Mouse (Mus musculus) retina, postnatal 1 day (tissue): ENCODE results near the gene Exoc4.

Experiments used
- DNase-seq: peaks from one replicate; pipeline ENCODE4 v3.0.0-alpha.2; 2012

The Exoc4 gene

DNA sequence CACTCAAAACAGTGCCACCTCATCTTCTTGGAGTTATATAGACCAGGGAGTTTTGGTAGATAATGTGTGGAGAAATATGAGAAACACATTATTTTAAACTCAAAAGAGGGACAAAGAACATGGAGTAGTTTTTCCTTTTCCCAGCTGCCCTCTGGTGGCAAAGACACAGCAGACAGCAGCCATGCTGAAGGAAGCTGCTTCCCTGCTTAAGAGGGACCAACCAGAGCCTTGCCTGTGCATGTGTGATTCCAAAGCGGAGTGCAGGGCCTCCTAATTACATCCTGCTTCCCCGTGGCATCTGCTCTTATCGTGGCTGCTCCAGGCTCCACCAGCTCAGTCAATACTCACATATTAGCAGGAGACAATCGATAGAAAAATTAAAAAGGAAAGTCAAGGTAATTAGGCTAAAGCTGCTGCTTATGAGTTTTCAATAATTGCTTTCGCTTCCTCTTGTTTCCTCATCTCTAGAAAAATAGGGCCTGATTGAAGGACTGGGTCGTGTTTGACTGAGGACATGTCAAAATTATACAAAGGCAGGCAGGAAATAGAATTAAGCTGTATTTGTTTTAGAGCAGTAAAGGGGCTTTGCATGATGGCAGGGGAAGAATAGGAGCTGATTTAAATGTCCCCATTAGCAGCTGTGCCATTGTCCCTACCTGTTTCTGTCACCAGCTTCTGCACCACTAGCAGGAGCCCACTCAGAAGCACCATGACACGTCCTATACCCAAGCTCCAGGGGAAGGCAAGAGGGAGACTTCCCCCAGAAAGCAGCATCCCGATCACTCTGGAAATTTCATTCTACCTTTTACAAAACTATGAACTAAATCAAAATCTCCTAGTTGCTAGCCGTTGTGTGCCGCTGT lies 433.1 kb downstream of the Exoc4 start:
- peak; percentile 66 for DNase-seq

- DNase-seq = no peak
These were observed 434.6 kb downstream of the Exoc4 start for GRCm38 (mm10) chr6:33683533-33683932.

DNA sequence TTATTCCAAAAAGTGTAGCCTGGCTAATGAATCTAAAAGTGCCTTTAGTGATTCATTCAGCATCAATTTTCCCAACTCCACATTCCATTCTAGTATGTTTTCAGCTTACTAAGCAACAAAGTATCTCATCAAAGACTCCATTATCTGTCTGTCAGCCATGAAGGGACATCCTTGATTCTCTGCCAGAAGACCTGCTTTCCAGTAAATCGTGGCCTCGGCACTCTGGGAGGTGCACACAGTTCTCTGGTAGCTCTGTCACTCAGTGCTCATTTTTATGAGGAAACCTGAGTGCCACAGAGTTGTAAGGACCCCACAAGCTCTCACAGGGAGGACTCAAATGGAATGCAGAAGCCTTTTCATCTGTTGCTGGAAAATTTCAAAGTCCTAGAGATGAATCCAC lies 436.4 kb downstream of the Exoc4 start:
- DNase-seq = peak; percentile 12

- DNase-seq = no peak
These were observed 441.7 kb downstream of the Exoc4 start for GRCm38 (mm10) chr6:33690601-33691000.

GRCm38 (mm10) chr6:33696976-33697375 lies 448.1 kb downstream of the Exoc4 start:
- no peak for DNase-seq

DNA sequence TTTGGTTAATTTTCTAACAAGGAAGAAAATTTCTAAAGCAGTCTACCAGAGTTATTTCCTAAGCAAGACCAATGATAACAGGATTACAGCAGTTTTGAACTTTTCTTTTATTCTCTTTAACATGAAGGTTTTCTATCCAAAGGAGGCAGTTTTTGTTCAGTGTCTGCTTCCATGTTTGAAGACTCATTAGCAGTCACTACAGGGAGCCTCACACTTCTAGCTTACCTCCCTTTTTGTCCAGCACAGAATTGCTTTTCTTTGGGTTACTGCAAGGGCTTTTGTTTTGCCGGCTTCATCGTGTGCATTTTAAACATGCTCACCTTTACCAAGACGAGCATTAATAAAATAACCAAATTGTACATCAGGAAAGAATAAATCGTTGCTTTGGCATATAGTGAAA lies 460.0 kb downstream of the Exoc4 start:
- DNase-seq = no peak

DNA sequence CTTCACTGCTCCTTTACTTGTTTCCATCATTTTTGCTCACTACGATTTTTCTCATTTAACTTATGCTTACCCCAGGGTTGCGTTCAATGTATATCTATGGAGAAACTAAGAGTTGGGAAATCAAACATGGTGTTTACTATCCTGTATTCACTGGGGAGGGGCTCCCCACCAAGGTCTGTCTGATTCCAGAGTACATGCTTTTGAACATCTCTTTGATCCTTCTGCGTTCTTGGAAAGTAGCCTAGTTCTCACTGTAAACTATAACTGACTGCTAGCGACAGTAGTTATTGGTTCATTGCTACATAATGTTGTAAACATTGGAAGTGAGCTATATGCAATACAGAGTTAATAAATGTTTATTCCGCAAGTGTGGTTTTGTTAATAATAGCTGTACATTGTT lies 460.5 kb downstream of the Exoc4 start:
- DNase-seq = no peak

DNA sequence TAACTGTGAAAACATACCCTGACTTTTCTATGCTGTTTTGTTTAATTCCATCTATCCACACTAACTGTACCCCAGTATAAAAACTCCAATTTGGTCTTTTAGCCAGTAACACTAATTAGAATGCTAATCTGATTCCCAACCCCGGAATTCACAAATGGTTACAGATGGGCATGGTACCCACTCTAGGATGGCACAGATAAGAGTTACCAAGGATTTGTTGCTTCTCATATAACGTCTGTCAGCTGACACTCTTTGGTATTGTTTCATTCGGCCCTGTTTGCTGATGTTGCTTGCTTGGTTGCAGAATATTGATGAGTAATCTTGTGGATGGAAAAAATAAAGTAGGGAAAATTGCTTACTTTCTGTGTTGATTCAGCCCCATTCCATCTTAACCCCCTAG lies 462.9 kb downstream of the Exoc4 start:
- peak; percentile 23 for DNase-seq

- DNase-seq = peak; percentile 78
These were observed 463.7 kb downstream of the Exoc4 start for GRCm38 (mm10) chr6:33712540-33713118.

DNA sequence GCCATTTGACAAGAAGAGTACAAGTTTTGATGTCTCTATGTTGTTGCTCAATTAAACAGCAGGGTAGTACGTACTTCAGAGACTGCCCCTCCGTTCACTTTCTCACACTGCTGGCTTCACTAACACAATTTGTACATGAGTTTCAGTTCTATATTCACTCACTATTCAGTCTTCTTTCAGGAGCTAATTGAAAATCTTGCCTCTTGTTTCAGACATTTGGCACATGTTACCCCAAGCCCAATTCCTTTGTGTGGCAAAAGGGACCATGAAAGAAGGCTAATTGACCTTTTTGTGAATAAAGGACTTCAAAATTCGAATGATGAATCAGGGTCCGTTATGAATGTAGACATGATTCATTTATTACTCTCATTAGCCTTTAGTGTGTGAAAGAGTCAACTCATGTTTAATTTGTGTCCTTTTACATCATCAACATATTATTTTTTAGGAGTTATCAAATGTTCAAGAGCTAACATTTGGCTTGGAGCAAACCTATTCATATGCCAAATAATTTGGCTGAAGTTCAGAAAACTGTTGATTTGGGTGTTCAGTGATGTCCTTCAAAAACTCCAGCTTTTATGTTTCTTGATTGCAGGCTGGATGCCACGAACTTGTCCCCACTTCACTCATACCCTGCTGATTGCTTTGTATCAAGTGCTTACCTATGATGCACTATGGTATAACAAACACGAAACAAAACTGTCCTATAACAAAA lies 467.5 kb downstream of the Exoc4 start:
- peak; percentile 23 for DNase-seq

DNA sequence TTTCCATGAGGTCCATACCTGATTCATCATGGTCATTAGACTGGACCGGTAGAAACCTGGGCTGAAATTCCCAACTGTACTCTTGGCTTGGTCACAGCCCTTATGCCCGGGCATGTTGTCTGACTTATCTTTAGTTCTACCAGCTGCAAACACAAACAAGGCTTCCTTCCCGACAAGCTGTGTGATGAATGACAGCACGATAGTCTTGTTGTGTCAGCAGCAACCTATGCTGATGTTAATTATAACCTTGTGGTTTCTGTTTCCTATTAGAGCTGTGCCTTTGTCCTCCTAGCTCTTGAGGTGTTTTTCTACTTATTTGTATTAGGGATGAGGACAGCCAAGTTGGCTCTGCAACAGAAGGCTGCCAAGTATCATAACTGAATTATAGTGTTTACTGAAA lies 472.3 kb downstream of the Exoc4 start:
- DNase-seq = no peak

DNA sequence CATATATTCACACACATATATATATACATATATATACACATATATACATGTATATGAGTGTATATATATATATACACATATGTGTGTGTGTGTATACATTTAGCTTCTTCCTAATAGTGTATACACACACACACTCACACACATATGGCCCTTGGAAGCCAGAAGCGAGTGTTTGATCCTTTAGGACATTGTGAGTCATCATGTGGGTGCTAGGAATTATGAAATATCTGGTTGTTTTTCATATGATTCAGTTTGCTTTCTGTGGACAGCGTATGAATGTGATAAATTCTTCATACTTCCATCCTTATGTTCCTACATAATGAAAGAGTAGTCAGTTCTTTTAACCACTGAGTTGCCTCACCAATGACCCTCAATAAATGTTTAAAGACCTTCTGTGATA lies 473.9 kb downstream of the Exoc4 start:
- no peak for DNase-seq

- no peak for DNase-seq
These were observed 475.7 kb downstream of the Exoc4 start for GRCm38 (mm10) chr6:33724596-33724995.

DNA sequence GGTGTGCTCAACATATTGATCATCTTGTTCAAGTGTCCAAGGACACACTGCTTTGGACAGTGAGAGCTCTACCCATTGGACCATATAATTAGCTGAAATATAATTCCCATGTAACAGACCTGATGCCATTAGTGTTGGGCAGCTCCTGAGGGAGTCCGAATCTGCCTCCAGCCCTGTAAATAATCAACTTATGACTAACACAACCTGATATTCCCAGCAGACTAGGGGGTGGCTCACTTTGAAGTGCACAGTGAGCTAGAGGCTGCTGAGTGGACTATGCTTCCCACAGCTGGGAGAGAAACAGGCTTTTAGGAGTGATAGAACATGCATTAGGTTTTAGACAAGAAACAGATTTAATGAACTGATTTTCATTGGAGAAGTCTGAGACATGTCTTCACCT lies 478.4 kb downstream of the Exoc4 start:
- no peak for DNase-seq

GRCm38 (mm10) chr6:33732214-33732613 lies 483.3 kb downstream of the Exoc4 start:
- no peak for DNase-seq

DNA sequence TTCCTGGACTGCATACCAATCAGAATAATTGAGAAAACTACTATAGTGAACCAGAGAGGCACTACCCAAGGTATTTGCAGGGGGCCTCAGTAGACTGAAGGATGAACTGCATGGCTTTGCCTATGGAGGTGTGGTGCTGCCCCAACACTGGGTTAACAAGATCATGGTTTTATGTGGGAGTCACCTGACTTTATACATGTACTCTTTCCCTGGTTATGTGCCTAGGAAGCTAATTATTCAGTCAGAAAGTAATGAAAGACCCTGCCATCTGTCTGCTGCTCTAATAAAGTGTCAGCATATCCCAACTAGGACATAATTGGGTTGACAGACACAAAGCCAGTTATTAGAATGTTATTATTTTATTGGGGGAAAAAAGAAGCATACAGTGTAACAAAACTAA lies 484.7 kb downstream of the Exoc4 start:
- DNase-seq = no peak

GRCm38 (mm10) chr6:33734032-33734431 lies 485.1 kb downstream of the Exoc4 start:
- no peak for DNase-seq

- DNase-seq = peak; percentile 58
These were observed 490.0 kb downstream of the Exoc4 start for GRCm38 (mm10) chr6:33738857-33739291.

- peak; percentile 59 for DNase-seq
These were observed 490.4 kb downstream of the Exoc4 start for GRCm38 (mm10) chr6:33739304-33739703.

GRCm38 (mm10) chr6:33755976-33756375 lies 507.1 kb downstream of the Exoc4 start:
- no peak for DNase-seq

- no peak for DNase-seq
These were observed 512.7 kb downstream of the Exoc4 start for GRCm38 (mm10) chr6:33761557-33761956.

- no peak for DNase-seq
These were observed 514.4 kb downstream of the Exoc4 start for GRCm38 (mm10) chr6:33763245-33763644.

GRCm38 (mm10) chr6:33763970-33764369 lies 515.1 kb downstream of the Exoc4 start:
- peak; percentile 15 for DNase-seq

GRCm38 (mm10) chr6:33769251-33769650 lies 520.4 kb downstream of the Exoc4 start:
- no peak for DNase-seq
